Mouse (Mus musculus) c-Kit-negative CD71-positive TER-119-positive erythroid progenitor cells, embryonic 14.5 days (primary cell): ENCODE measurements around the gene Fam206a.

Experiments
- DNase-seq: peaks from one replicate; pipeline ENCODE4 v3.0.0-alpha.2; 2013; ENCODE audit warnings: low read depth, low spot score

Gene Fam206a

GRCm38 (mm10) chr4:56801907-56802668 lies at the start of gene Fam206a, which contains the start of gene Elp1:
TSS of gene Fam206a (plus strand) at chr4:56802345.
TSS of gene Elp1 (minus strand) at chr4:56802331.
- DNase-seq = peak; percentile 83

DNA sequence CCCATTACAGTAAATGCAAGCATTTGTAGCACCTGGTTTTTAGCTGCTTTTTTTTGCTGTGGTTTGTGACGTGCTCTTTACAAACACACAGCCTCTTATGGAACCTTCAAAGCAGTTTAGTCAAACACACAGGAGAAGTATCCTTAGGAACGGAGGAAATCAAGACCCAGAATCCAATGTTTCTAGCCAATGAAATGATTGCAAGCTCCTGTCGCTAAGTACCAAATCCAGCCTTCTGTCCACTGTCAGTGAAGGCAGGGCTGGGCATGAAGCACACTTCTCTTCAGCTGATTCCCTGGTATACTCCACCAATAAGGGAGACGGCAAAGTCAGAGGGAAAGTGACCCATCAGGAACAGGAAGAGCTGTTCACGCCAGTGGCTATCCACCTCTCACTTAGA lies 46.1 kb upstream of the Fam206a start:
- no peak for DNase-seq

GRCm38 (mm10) chr4:56756966-56757600 lies 45.1 kb upstream of the Fam206a start:
- DNase-seq = no peak

GRCm38 (mm10) chr4:56757693-56758092 lies 44.5 kb upstream of the Fam206a start:
- DNase-seq = no peak

- DNase-seq = no peak
Observed at GRCm38 (mm10) chr4:56767861-56768284, 34.3 kb upstream of the Fam206a start.

- DNase-seq = no peak
Observed at GRCm38 (mm10) chr4:56768913-56769312, 33.2 kb upstream of the Fam206a start.

DNA sequence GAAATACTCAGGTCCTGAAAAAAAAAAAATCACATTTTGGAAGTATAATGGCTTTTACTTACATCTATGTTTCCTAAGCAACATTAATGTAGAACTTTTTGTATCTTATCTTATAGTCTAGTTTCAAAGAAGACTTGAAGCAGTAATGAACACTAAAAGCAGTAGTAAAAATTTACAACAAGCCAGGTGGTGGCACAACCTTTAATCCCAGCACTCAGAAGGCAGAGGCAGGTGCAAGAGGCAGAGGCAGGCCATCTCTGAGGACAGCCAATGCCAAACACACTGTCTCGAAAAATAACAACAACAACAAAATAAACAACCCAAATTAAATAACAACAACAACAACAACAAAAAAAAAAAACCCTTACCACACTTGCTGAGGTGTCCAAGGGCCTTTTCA lies 31.1 kb upstream of the Fam206a start:
- DNase-seq = no peak

GRCm38 (mm10) chr4:56791373-56791772 lies 10.8 kb upstream of the Fam206a start:
- no peak for DNase-seq

DNA sequence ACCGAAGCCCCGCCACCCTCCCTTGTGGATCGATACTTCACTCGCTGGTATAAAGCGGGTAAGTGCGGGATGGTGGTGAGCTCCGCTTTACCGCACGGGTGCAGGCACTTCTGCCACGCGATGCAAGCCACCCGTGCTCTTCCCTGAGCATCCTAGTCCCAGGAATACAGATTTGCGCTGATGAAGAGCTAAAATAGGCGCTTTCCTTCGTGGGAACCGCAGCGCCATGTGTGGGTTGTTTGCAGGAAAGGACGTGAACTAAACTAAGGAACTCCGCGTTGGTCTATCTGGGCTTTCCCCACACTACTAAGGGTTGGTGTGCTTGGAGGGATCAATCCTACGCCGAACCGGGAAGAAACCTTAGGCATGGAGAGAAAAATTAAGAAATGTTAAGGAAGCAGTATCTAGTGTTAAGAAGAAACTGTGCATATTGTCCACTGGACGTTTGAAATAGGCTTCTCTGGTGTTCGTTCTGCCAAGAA lies 565 bp downstream of the Fam206a start:
- DNase-seq = no peak

GRCm38 (mm10) chr4:56809050-56809449 lies 6.9 kb downstream of the Fam206a start:
- no peak for DNase-seq

GRCm38 (mm10) chr4:56811642-56812041 lies 9.5 kb downstream of the Fam206a start:
- DNase-seq = no peak

DNA sequence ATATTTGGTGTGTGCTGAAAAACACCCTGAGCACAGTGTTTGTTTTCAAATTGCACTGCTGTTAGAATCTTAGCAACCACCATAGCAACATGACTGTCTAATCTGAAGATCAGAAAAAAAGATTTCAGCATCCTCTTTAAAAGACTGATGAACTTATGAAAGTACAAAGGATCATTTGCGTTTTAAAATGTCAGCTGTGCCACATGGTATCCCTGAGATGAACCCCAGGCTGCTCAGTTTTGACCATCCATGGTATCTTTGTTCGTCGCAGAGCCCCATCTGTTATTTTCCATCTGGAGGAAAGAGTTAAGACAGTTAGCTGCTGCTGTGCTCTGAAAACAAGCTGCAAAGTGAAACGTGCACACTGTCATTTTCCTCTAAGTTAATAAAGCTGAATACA lies 10.0 kb downstream of the Fam206a start:
- DNase-seq = no peak

GRCm38 (mm10) chr4:56815131-56815530 lies 13.0 kb downstream of the Fam206a start:
- DNase-seq = no peak

DNA sequence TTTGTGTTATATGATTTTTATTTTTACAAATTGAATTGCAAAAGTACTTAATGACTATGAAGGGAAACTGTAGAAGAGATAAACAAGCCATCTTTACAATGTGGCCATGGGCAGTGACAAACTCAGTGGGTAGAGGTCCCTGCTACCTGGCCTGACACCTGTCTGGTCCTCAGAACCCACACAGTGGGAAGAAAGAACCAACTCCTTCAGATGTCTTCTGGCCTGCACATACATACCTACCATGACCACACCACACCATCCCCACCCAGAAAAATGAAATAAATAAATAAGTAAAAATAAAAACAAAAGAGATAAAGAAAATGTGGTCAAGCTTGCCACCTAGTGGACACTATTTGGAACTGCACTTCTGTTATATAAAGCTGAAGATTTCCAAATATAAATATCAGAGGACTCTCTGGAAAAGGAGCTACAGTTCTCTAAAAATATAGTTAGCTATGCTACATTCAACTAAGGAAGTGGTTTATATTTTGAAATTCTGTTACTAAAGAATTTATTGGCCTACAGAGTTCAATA lies 17.9 kb downstream of the Fam206a start:
- DNase-seq = peak; percentile 13

- DNase-seq = no peak
Observed at GRCm38 (mm10) chr4:56824231-56824630, 22.1 kb downstream of the Fam206a start.

DNA sequence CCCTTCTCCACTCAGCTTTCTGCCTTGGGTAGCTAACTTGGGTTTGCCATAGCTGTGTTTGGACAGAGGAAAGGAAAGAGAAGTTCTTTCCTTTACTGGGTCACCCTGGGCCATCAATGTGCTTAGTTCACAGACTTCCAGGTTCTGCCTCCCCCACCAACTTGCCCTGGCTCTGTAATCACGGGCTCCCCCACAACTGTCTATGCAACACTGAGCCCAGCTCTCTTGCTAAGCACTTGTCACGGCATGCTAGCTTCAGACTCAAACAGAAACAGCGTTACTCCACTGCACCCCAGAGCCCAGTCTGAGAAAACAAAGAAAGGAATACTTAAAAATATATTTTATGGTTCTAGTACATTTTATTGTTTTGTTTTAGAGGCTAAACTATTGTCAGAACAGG lies 26.8 kb downstream of the Fam206a start:
- no peak for DNase-seq

GRCm38 (mm10) chr4:56829511-56829921 lies 27.4 kb downstream of the Fam206a start:
- no peak for DNase-seq

DNA sequence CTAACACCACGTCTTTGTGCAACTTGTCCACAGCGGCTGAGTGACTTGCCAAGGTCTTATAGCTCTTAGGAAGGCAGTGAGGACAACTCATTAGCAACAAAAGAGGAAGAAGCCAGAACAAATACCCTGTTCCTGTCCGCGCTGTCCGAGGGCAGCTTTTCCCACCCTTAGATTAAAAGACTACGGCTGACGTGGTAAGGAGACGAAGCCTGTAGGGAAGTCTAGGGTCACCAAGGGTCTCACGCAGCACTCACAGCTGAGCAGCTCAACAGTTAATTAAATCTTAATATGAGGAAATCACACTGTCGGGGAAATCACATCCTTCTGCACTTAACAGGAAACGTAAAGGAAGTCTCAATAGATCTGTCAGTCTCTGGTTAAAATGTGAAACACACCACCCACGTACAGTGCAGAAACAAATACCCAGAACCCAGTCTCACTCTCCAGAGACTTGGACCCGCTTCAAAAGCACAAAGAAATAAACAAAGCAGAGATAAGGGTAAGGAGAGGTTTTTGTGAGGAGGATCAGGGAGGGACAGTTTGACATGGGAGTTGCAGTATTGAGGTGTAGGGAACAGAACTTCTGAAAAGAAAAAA lies 29.0 kb downstream of the Fam206a start:
- no peak for DNase-seq

DNA sequence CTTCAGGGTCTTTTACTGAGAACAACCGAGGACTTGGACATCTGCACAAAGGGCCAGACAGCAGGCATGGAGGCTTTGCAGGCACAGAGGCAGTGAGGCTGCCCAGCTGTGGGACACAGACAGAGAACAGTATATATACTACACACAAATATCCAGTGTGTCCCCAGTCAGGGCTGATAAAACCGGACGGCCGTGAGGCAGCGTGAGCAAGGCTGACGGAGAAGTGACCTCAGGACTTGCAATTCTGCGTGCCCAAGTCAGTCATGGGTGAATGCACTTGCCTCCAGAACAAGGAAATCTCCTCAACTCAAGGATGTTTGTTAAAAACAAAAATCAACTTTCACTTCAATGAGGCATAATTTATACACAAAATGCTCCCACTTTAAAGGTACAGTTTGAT lies 29.9 kb downstream of the Fam206a start:
- no peak for DNase-seq

GRCm38 (mm10) chr4:56837661-56838060 lies 35.5 kb downstream of the Fam206a start:
- no peak for DNase-seq

DNA sequence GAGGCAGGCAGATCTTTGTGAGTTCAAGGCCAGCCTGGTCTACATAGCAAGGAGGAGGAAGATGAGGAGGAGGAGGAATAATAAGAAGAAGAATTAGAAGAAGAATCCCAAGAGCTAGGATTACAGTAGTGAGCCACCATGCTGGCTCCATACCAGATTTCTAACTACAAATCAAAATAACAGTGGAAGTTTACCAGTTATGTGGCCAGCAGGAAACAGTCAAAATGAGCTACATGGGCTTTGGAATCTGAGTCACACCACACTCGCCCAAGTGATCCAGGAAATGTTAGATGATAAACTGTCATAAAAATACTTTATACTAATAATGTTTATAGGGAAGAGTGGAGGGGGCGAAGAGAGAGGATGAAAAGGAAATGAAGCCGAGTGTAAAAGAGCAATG lies 38.2 kb downstream of the Fam206a start:
- no peak for DNase-seq

DNA sequence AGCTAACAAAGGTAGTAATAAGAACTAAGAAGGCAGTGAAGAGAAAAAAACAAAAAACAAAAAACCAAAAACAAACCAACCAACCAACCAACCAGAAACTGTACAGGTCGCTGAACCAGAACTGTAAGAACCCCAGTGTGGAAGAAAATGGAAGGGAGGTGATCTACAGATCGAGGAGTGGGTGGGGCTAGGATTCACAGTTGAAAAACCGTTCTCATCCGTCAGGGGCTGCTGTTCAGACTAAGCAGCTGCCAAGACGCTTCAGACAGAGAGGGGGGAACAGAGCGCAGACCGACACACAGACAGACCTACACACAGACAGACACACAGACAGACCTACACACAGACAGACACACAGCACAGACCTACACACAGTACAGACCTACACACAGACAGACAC lies 40.4 kb downstream of the Fam206a start:
- DNase-seq = no peak
